Mouse (Mus musculus) spleen, postnatal 14 days (tissue): ENCODE measurements at regions not wholly inside any gene's neighbourhood (a gene's known extent, or its start where the extent isn't known, plus 50 kb on each side); places are given as distances from the start of the nearest gene placed in this dataset.

Experiments
- DNase-seq, 2 experiments: peaks; one replicate each; pipeline ENCODE4 v3.0.0; 2021 to 2022; ENCODE audit warnings: low spot score in 2 of 2

DNA sequence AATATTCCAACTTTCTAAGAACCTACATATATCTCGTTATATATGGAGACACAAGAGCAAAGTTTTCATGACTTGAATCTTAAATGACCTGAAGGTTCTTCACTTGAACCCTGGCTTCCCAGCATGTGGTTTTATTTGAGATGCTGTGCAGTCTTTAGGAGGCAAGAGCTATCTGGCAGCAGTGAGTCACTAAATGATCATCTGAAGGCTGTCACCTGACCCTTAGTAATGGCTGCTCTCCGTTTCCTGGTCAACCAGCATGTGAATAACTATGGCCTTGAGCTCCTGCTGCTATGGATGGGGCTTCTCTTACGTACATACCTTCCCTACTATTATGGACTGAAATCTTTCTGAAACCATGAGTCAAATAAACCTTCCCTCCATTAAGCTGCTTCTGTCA, 149.8 kb upstream of the Zpld1 start:
- no peak for DNase-seq

- DNase-seq, result no peak
Observed at GRCm38 (mm10) chr16:55442821-55443581, 145.2 kb upstream of the Zpld1 start.

- DNase-seq, result no peak
Observed at GRCm38 (mm10) chr16:55435139-55435968, 137.6 kb upstream of the Zpld1 start.

DNA sequence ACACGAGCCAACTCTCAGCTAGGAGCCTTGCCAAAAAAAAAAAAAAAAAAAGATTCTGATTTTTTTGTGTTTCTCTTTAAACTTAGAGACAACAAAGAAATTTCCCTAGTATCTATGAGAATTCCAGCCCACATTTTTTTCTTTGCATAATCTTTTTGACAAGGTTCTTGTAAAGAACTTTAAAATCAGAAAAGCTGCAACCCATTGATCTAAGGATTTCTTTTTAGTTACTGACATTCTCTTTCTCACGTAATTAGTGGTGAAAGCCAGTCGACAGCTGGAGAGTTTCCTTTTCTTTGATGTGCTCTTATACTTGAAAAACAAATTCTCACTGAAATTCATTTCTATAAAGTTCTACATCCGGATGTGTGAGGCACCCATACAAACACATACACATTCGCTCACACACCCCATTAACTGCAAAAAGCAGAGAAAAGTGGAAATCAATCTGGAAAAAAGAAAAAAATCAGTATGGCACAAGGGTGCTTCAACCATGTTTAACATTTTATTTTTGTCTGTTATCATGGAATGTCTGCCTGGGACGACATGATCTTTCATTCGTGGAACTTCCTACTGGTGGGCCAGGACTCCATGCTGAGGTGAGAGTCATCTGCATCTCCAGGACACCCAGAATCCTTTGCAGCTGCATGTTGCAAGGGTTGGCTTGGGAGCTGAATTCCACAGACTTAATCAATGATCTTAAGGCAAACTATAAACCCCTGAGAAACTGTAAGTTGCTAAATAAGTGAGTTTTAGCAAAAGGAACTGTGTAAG, 124.0 kb upstream of the Zpld1 start:
- no peak for DNase-seq

- no peak for DNase-seq
Observed at GRCm38 (mm10) chr16:55420876-55421568, 123.2 kb upstream of the Zpld1 start.

- DNase-seq, result no peak
Observed at GRCm38 (mm10) chr16:55418871-55419270, 121.1 kb upstream of the Zpld1 start.

- DNase-seq, result no peak
Observed at GRCm38 (mm10) chr16:55400818-55401217, 103.0 kb upstream of the Zpld1 start.

DNA sequence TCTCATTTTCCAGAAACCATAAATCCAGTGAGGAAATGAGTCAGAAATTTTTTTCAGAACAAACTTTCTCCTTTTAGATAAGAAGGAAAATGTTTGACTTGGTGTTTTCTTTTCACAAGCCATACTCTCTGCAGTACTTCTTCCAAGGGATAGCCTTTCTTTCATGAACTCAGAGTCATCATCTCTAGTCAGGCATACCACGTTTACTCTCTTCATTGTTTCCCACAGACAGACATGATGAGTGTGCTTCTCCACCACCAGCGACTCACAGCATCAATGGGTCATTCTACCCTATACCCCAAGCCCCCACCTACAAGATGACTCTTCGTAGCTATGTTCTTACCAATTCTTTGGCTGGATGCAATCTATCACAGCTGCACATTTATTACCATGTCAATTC, 97.1 kb upstream of the Zpld1 start:
- no peak for DNase-seq

DNA sequence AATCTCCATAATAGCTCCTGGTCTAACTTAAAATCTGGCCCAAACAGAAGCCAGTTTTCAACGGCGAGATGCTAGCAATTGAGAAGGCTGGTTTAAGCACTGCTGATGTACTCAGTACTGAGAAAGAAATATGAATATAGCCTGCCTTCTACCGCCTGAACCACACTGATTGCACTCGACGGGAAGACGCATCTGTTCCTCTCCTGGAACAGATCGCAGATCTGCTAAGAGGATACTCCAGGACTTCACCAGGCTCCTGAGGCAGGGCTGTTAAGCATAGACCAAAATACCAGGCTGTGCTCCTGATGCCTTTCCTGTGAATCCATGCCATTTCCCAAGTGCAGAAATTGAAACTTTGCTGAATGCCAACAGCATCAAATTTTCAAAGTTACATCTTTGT, 92.6 kb upstream of the Zpld1 start:
- no peak for DNase-seq

DNA sequence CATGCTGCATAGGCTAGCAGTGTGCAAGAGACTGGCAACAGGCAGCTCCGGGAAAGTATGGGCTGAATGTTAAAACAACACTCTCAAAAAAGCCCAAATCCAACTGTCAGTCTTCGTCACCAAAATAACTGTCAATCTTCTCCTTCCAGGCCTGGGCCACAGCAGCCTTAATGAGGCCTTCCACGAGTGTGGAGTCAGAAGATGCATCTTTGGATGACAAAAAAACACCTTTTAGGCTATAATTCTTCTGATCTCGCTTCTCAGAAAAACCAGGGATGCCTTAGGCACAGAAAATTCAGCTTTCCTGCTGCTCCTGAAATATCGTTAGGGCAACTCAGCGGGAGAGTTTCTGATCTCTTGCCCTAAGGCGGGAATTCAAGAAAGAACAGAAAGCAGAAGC, 82.2 kb upstream of the Zpld1 start:
- no peak for DNase-seq

GRCm38 (mm10) chr16:55379189-55379588, 81.4 kb upstream of the Zpld1 start:
- no peak for DNase-seq

GRCm38 (mm10) chr16:55378701-55379100, 80.9 kb upstream of the Zpld1 start:
- DNase-seq, result no peak

DNA sequence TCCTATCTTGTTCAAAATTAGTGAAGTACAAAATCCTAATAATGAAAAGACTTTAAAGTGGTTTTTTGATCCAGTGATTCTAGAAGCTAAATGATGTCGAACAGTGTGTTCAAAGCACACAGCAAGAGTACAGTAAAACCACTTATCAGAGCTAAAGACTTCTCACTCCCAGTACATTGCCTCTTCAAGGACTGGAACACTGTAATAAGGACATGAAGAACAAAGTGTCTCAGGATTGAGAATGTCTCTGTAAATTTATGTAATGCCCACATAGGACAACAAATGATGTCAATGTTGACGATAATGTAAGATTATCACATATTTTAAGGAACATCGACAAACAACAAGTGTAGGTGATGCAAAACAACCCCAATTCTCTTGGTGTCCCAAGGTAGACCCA, 78.1 kb upstream of the Zpld1 start:
- no peak for DNase-seq

GRCm38 (mm10) chr16:55357686-55358085, 59.9 kb upstream of the Zpld1 start:
- no peak for DNase-seq

- DNase-seq, result no peak
Observed at GRCm38 (mm10) chr16:55356097-55356496, 58.3 kb upstream of the Zpld1 start.
